Mouse (Mus musculus) MEL (cell line): Measurements from ENCODE around the gene Cd302. TPM values are rescaled to one million over a fixed set of nuclear protein-coding genes. Genes with fewer than 3 reads are reported as not detected.

Experiments
- DNase-seq: peaks from one replicate; pipeline ENCODE4 v3.0.0; 2011; ENCODE audit warnings: low read depth, low spot score
- H3K27ac ChIP-seq: 2 replicates; pipeline ENCODE4 v1.5.1; 2012; ENCODE audit warnings: low read depth, mild to moderate bottlenecking, control low read depth, low read length, moderate library complexity; ENCODE audit not compliant: control insufficient read depth
- H3K27me3 ChIP-seq, 2 experiments: fragments of 150-350 bp in 1 of 2; sonication (generic) in 1 of 2; 2 replicates each; pipeline ENCODE4 v1.6.1; 2012; ENCODE audit warnings: low read length in 2 of 2, mild to moderate bottlenecking in 2 of 2, improper control_type of control experiment in 1 of 2, moderate library complexity in 1 of 2; ENCODE audit not compliant: insufficient read depth in 2 of 2, control insufficient read depth in 1 of 2
- H3K36me3 ChIP-seq, 2 experiments: 2 replicates each; pipeline ENCODE4 v1.6.1; 2012 to 2014; ENCODE audit warnings: low read length in 2 of 2, improper control_type of control experiment in 1 of 2, inconsistent platforms in 1 of 2, mild to moderate bottlenecking in 1 of 2; ENCODE audit not compliant: insufficient read depth in 2 of 2, control insufficient read depth in 1 of 2
- H3K4me1 ChIP-seq, 2 experiments: fragments of 150-350 bp in 1 of 2; sonication (generic) in 1 of 2; 2 replicates each; pipeline ENCODE4 v1.6.1; 2012; ENCODE audit warnings: low read length in 2 of 2, improper control_type of control experiment in 1 of 2, mild to moderate bottlenecking in 1 of 2; ENCODE audit not compliant: insufficient read depth in 2 of 2, control insufficient read depth in 1 of 2
- H3K4me3 ChIP-seq, 2 experiments: fragments of 150-350 bp in 1 of 2; sonication (generic) in 1 of 2; 2 replicates each; pipeline ENCODE4 v1.5.1; 2012; ENCODE audit warnings: low read depth in 2 of 2, low read length in 2 of 2, mild to moderate bottlenecking in 2 of 2, moderate library complexity in 2 of 2, control low read depth in 1 of 2, improper control_type of control experiment in 1 of 2; ENCODE audit not compliant: control insufficient read depth in 1 of 2, insufficient read depth in 1 of 2
- H3K79me2 ChIP-seq: 2 replicates; pipeline ENCODE4 v1.6.1; 2012; ENCODE audit warnings: mild to moderate bottlenecking, low read length, moderate library complexity; ENCODE audit not compliant: control insufficient read depth, poor library complexity, insufficient read depth
- H3K9ac ChIP-seq: 2 replicates; pipeline ENCODE4 v1.6.1; 2012; ENCODE audit warnings: low read depth, mild to moderate bottlenecking, control low read depth, low read length, moderate library complexity; ENCODE audit not compliant: control insufficient read depth, poor library complexity, severe bottlenecking
- H3K9me3 ChIP-seq: fragments of 150-350 bp; sonication (generic); replicated peaks from 2 replicates; pipeline ENCODE4 v1.6.1; 2012; ENCODE audit warnings: mild to moderate bottlenecking, low read length, improper control_type of control experiment, moderate library complexity; ENCODE audit not compliant: insufficient read depth
- BHLHE40 ChIP-seq: IDR thresholded peaks from 2 replicates; pipeline ENCODE4 v1.6.1; 2012; ENCODE audit warnings: low read depth, mild to moderate bottlenecking, inconsistent platforms, low read length, improper control_type of control experiment, borderline replicate concordance
- CHD1 ChIP-seq: IDR thresholded peaks from 2 replicates; pipeline ENCODE4 v1.6.1; 2012; ENCODE audit warnings: low read depth, mild to moderate bottlenecking, inconsistent platforms, low read length, improper control_type of control experiment
- CHD2 ChIP-seq: IDR thresholded peaks from 2 replicates; pipeline ENCODE4 v1.6.1; 2011; ENCODE audit warnings: low read length, improper control_type of control experiment
- CTCF ChIP-seq, 3 experiments: IDR thresholded peaks in 2 of 3; conservative IDR thresholded peaks in 1 of 3; 2 replicates each; pipeline ENCODE4 v1.5.1; 2011 to 2012; ENCODE audit warnings: low read length in 3 of 3, low read depth in 2 of 3, mild to moderate bottlenecking in 2 of 3, improper control_type of control experiment in 1 of 3, inconsistent platforms in 1 of 3, mixed read lengths in 1 of 3, moderate library complexity in 1 of 3; ENCODE audit not compliant: control insufficient read depth in 1 of 3, insufficient read depth in 1 of 3, poor library complexity in 1 of 3, severe bottlenecking in 1 of 3
- E2F4 ChIP-seq: IDR thresholded peaks from 2 replicates; pipeline ENCODE4 v1.6.1; 2011; ENCODE audit warnings: low read depth, low read length, improper control_type of control experiment, borderline replicate concordance
- EP300 ChIP-seq, 2 experiments: IDR thresholded peaks; 2 replicates each; pipeline ENCODE4 v1.6.1; 2011; ENCODE audit warnings: improper control_type of control experiment in 2 of 2, low read length in 2 of 2, low read depth in 1 of 2, mild to moderate bottlenecking in 1 of 2
- ETS1 ChIP-seq: IDR thresholded peaks from 2 replicates; pipeline ENCODE4 v1.6.1; 2012; ENCODE audit warnings: low read depth, mild to moderate bottlenecking, inconsistent platforms, low read length, improper control_type of control experiment, moderate library complexity
- KAT2A ChIP-seq: conservative IDR thresholded peaks from 2 replicates; pipeline ENCODE4 v1.6.1; 2012; ENCODE audit warnings: low read depth, low read length, improper control_type of control experiment, inconsistent platforms
- MYB ChIP-seq: IDR thresholded peaks from 2 replicates; pipeline ENCODE4 v1.6.1; 2011; ENCODE audit warnings: mild to moderate bottlenecking, low read depth, low read length, improper control_type of control experiment
- MYC ChIP-seq: IDR thresholded peaks from 2 replicates; pipeline ENCODE4 v1.6.1; 2011; ENCODE audit warnings: low read depth, mild to moderate bottlenecking, low read length, improper control_type of control experiment, moderate library complexity
- NRF1 ChIP-seq: IDR thresholded peaks from 2 replicates; pipeline ENCODE4 v1.6.1; 2014; ENCODE audit warnings: low read depth, mild to moderate bottlenecking, inconsistent platforms, low read length, improper control_type of control experiment, moderate library complexity; ENCODE audit not compliant: poor library complexity, insufficient read depth, severe bottlenecking
- RAD21 ChIP-seq: IDR thresholded peaks from 2 replicates; pipeline ENCODE4 v1.6.1; 2011; ENCODE audit warnings: mild to moderate bottlenecking, low read depth, low read length, improper control_type of control experiment
- RCOR1 ChIP-seq: IDR thresholded peaks from 2 replicates; pipeline ENCODE4 v1.6.1; 2012; ENCODE audit warnings: low read depth, mild to moderate bottlenecking, inconsistent platforms, low read length, improper control_type of control experiment
- TAL1 ChIP-seq: IDR thresholded peaks from 2 replicates; pipeline ENCODE4 v1.6.1; 2012; ENCODE audit warnings: mild to moderate bottlenecking, inconsistent platforms, low read length, moderate library complexity, mixed read lengths
- TBP ChIP-seq: IDR thresholded peaks from 2 replicates; pipeline ENCODE4 v1.8.0; 2011; ENCODE audit warnings: low read depth, low read length, improper control_type of control experiment
- ZC3H11A ChIP-seq: IDR thresholded peaks from 2 replicates; pipeline ENCODE4 v1.6.1; 2012; ENCODE audit warnings: low read depth, mild to moderate bottlenecking, inconsistent platforms, low read length, improper control_type of control experiment
- ZMIZ1 ChIP-seq: IDR thresholded peaks from 2 replicates; pipeline ENCODE4 v1.6.1; 2012; ENCODE audit warnings: low read depth, mild to moderate bottlenecking, inconsistent platforms, low read length, improper control_type of control experiment, moderate library complexity
- ZNF384 ChIP-seq: IDR thresholded peaks from 2 replicates; pipeline ENCODE4 v1.6.1; 2012; ENCODE audit warnings: low read depth, mild to moderate bottlenecking, inconsistent platforms, low read length, improper control_type of control experiment
- polyA plus RNA-seq, 2 experiments: library from polyadenylated mRNA; stranded (reverse) in 1 of 2; unstranded in 1 of 2; fragments of >175 nt in 1 of 2; fragments of >200 nt in 1 of 2; gene quantifications; 2 replicates each; pipeline versions ENCODE4 v1.2.1 to v1.2.4; 2012; ENCODE audit warnings: low replicate concordance in 2 of 2, low read depth in 1 of 2; ENCODE audit not compliant: insufficient read length in 2 of 2, insufficient read depth in 1 of 2, missing spikeins in 1 of 2
- total RNA-seq: library from RNA; depleted of rRNA; stranded (reverse); fragments of 300-350 nt; gene quantifications from 2 replicates; pipeline ENCODE4 v1.2.3, GENCODE M21; 2012

Cd302 gene
- total and polyA plus RNA-seq, 3 experiments = 0.92 to 1.7 TPM; not detected in 1

GRCm38 (mm10) chr2:60260621-60261350 is 23.5 kb downstream of the Cd302 start:
- Histone ChIP-seq H3K27me3 (no peaks in the 10 kb centered on the region), H3K27ac (no peak overlapping the region), H3K4me1 (no peaks in the 10 kb centered on the region), H3K79me2 (no peaks in the 10 kb centered on the region), H3K9ac (no peak overlapping the region), H3K9me3 (no peaks in the 10 kb centered on the region), H3K4me3 (no peak overlapping the region), H3K36me3 (no peaks in the 10 kb centered on the region)
- no peak for DNase-seq
- TF ChIP-seq CHD1 (no peak), CTCF (IDR thresholded peaks at IDR 0.05 in 2 of 3, conservative IDR thresholded peaks at IDR 0.05 in 1 of 3; ENCODE audit: control insufficient read depth in 1 of 3, insufficient read depth in 1 of 3, low read depth in 2 of 3, low read length in 3 of 3, poor library complexity in 1 of 3, severe bottlenecking in 1 of 3) (no peak), ETS1 (no peak), ZMIZ1 (no peak), E2F4 (no peak)

GRCm38 (mm10) chr2:60259186-60259585 is 25.1 kb downstream of the Cd302 start:
- Histone ChIP-seq H3K27me3 (no peaks in the 10 kb centered on the region), H3K4me1 (no peaks in the 10 kb centered on the region), H3K36me3 (no peaks in the 10 kb centered on the region), H3K9ac (no peak overlapping the region), H3K79me2 (no peaks in the 10 kb centered on the region), H3K9me3 (no peaks in the 10 kb centered on the region), H3K27ac (no peak overlapping the region), H3K4me3 (no peak overlapping the region)
- TF ChIP-seq ZNF384 (no peak), TAL1 (no peak), NRF1 (no peak), TBP (no peak), ZC3H11A (no peak), EP300 (IDR thresholded peaks at IDR 0.05; ENCODE audit: low read depth in 1 of 2, low read length in 2 of 2) (no peak), MYC (no peak), RCOR1 (no peak), E2F4 (no peak), CHD2 (no peak), MYB (no peak), ZMIZ1 (no peak), RAD21 (no peak), BHLHE40 (no peak), KAT2A (no peak)
- no peak for DNase-seq
